Mouse (Mus musculus): ENCODE results near the gene Gm42906. TPM values are rescaled to one million over a fixed set of nuclear protein-coding genes. Genes with fewer than 3 reads are reported as not detected.

Gm42906 gene
- polyA plus RNA-seq, 1 experiment from 2014 or later: not detected

- H3K27ac ChIP-seq (ENCODE audit: low read depth, low read length): no peak overlapping the region
Measured at GRCm38 (mm10) chr5:151199235-151199634, 228.7 kb downstream of the Gm42906 start.

GRCm38 (mm10) chr5:151196603-151197272 lies 231.2 kb downstream of the Gm42906 start:
- Histone ChIP-seq H3K4me3 (ENCODE audit: low read depth, low read length) (no peak overlapping the region), H3K9me3 (ENCODE audit: control insufficient read depth, low read length) (no peaks in the 10 kb centered on the region), H3K27me3 (ENCODE audit: control insufficient read depth, insufficient read depth, low read length) (no peaks in the 10 kb centered on the region), H3K36me3 (ENCODE audit: control insufficient read depth, insufficient read depth, low read length) (no peaks in the 10 kb centered on the region), H3K4me2 (no peak overlapping the region), H3K9ac (ENCODE audit: low read length) (no peak overlapping the region), H3K27ac (ENCODE audit: low read depth, low read length) (no peak overlapping the region), H3K4me1 (ENCODE audit: control insufficient read depth, insufficient read depth, low read length) (no peaks in the 10 kb centered on the region)
- no peak for ATAC-seq (ENCODE audit: low FRiP score)
- no peak for DNase-seq (ENCODE audit: low spot score, missing footprints)
- WGBS: 78% methylated on average over 13 of the region's 13 CpGs

More at GRCm38 (mm10) chr5:151199235-151199634, 228.7 kb downstream of the Gm42906 start:
- DNase-seq (ENCODE audit: low spot score, missing footprints) (no peak), ATAC-seq (ENCODE audit: low FRiP score) (no peak)
- no peak overlapping the region for H3K4me2 ChIP-seq
- H3K27me3 ChIP-seq (ENCODE audit: control insufficient read depth, insufficient read depth, low read length): no peaks in the 10 kb centered on the region
- no peak overlapping the region for H3K9ac ChIP-seq (ENCODE audit: low read length)
- no peak overlapping the region for H3K4me3 ChIP-seq (ENCODE audit: low read depth, low read length)
- H3K36me3 ChIP-seq (ENCODE audit: control insufficient read depth, insufficient read depth, low read length): no peaks in the 10 kb centered on the region
- 84% methylated on average over 3 of the region's 3 CpGs for WGBS
- no peaks in the 10 kb centered on the region for H3K4me1 ChIP-seq (ENCODE audit: control insufficient read depth, insufficient read depth, low read length)
- H3K9me3 ChIP-seq (ENCODE audit: control insufficient read depth, low read length): no peaks in the 10 kb centered on the region

- peaks cover 4% of the 10 kb centered on the region; the same call in 1 of the 2 replicates for H3K4me1 ChIP-seq (ENCODE audit: control insufficient read depth, insufficient read depth, low read length)
- H3K27ac ChIP-seq (ENCODE audit: low read depth, low read length): no peak overlapping the region
- no peaks in the 10 kb centered on the region for H3K36me3 ChIP-seq (ENCODE audit: control insufficient read depth, insufficient read depth, low read length)
- no peak for DNase-seq (ENCODE audit: low spot score, missing footprints)
- no peak overlapping the region for H3K4me3 ChIP-seq (ENCODE audit: low read depth, low read length)
- H3K9ac ChIP-seq (ENCODE audit: low read length): no peak overlapping the region
- ATAC-seq (ENCODE audit: low FRiP score): no peak
- WGBS: 62% methylated on average over 3 of the region's 3 CpGs
- no peaks in the 10 kb centered on the region for H3K9me3 ChIP-seq (ENCODE audit: control insufficient read depth, low read length)
- H3K27me3 ChIP-seq (ENCODE audit: control insufficient read depth, insufficient read depth, low read length): no peaks in the 10 kb centered on the region
- no peak overlapping the region for H3K4me2 ChIP-seq
Measured at GRCm38 (mm10) chr5:151193885-151194520, 234.0 kb downstream of the Gm42906 start.

GRCm38 (mm10) chr5:151192266-151192665 lies 235.7 kb downstream of the Gm42906 start:
- no peak for ATAC-seq (ENCODE audit: low FRiP score)
- peaks cover 4% of the 10 kb centered on the region; the same call in 1 of the 2 replicates for H3K4me1 ChIP-seq (ENCODE audit: control insufficient read depth, insufficient read depth, low read length)
- H3K27ac ChIP-seq (ENCODE audit: low read depth, low read length): no peak overlapping the region
- no peaks in the 10 kb centered on the region for H3K27me3 ChIP-seq (ENCODE audit: control insufficient read depth, insufficient read depth, low read length)
- no peak overlapping the region for H3K9ac ChIP-seq (ENCODE audit: low read length)
- H3K36me3 ChIP-seq (ENCODE audit: control insufficient read depth, insufficient read depth, low read length): no peaks in the 10 kb centered on the region
- no peak overlapping the region for H3K4me2 ChIP-seq
- no peaks in the 10 kb centered on the region for H3K9me3 ChIP-seq (ENCODE audit: control insufficient read depth, low read length)
- DNase-seq (ENCODE audit: low spot score, missing footprints): no peak
- WGBS: 82% methylated on average over 2 of the region's 2 CpGs
- no peak overlapping the region for H3K4me3 ChIP-seq (ENCODE audit: low read depth, low read length)

- Histone ChIP-seq H3K9ac (ENCODE audit: low read length) (no peak overlapping the region), H3K4me1 (ENCODE audit: control insufficient read depth, insufficient read depth, low read length) (peaks cover 4% of the 10 kb centered on the region; the same call in 1 of the 2 replicates), H3K4me3 (ENCODE audit: low read depth, low read length) (no peak overlapping the region), H3K27ac (ENCODE audit: low read depth, low read length) (no peak overlapping the region), H3K9me3 (ENCODE audit: control insufficient read depth, low read length) (no peaks in the 10 kb centered on the region), H3K4me2 (no peak overlapping the region), H3K36me3 (ENCODE audit: control insufficient read depth, insufficient read depth, low read length) (no peaks in the 10 kb centered on the region), H3K27me3 (ENCODE audit: control insufficient read depth, insufficient read depth, low read length) (no peaks in the 10 kb centered on the region)
- peak; percentile 84 for DNase-seq (ENCODE audit: low spot score, missing footprints)
- ATAC-seq (ENCODE audit: low FRiP score): no peak
- 73% methylated on average over 5 of the region's 5 CpGs for WGBS
Measured at GRCm38 (mm10) chr5:151190764-151191163, 237.2 kb downstream of the Gm42906 start.

- ATAC-seq (ENCODE audit: low FRiP score): peak; percentile 98
- H3K9ac ChIP-seq (ENCODE audit: low read length): peak overlapping the region; percentile 55
- DNase-seq (ENCODE audit: low spot score, missing footprints): peak; percentile 92
- H3K9me3 ChIP-seq (ENCODE audit: control insufficient read depth, low read length): no peaks in the 10 kb centered on the region
- H3K4me2 ChIP-seq: peak overlapping the region; percentile 87
- no peaks in the 10 kb centered on the region for H3K27me3 ChIP-seq (ENCODE audit: control insufficient read depth, insufficient read depth, low read length)
- peaks cover 4% of the 10 kb centered on the region; the same call in 1 of the 2 replicates for H3K4me1 ChIP-seq (ENCODE audit: control insufficient read depth, insufficient read depth, low read length)
- no peaks in the 10 kb centered on the region for H3K36me3 ChIP-seq (ENCODE audit: control insufficient read depth, insufficient read depth, low read length)
- H3K27ac ChIP-seq (ENCODE audit: low read depth, low read length): no peak overlapping the region
- peak overlapping the region; percentile 43 for H3K4me3 ChIP-seq (ENCODE audit: low read depth, low read length)
- 3% methylated on average over 27 of the region's 27 CpGs for WGBS
Measured at GRCm38 (mm10) chr5:151189789-151190378, 238.1 kb downstream of the Gm42906 start.

- Histone ChIP-seq H3K27ac (ENCODE audit: low read depth, low read length) (no peak overlapping the region), H3K4me3 (ENCODE audit: low read depth, low read length) (peak overlapping the region; percentile 43), H3K9me3 (ENCODE audit: control insufficient read depth, low read length) (no peaks in the 10 kb centered on the region), H3K4me1 (ENCODE audit: control insufficient read depth, insufficient read depth, low read length) (peaks cover 4% of the 10 kb centered on the region; the same call in 1 of the 2 replicates), H3K9ac (ENCODE audit: low read length) (peak overlapping the region; percentile 55; the same call in 1 of the 2 replicates), H3K36me3 (ENCODE audit: control insufficient read depth, insufficient read depth, low read length) (no peaks in the 10 kb centered on the region), H3K27me3 (ENCODE audit: control insufficient read depth, insufficient read depth, low read length) (no peaks in the 10 kb centered on the region), H3K4me2 (peak overlapping the region; percentile 87)
- ATAC-seq (ENCODE audit: low FRiP score) (no peak; the same call in 1 of the 2 replicates), DNase-seq (ENCODE audit: low spot score, missing footprints) (peak; percentile 82)
- 50% methylated on average over 3 of the region's 3 CpGs for WGBS
Measured at GRCm38 (mm10) chr5:151189321-151189720, 238.6 kb downstream of the Gm42906 start.

GRCm38 (mm10) chr5:151188659-151189058 lies 239.3 kb downstream of the Gm42906 start:
- no peak overlapping the region for H3K9ac ChIP-seq (ENCODE audit: low read length)
- H3K27ac ChIP-seq (ENCODE audit: low read depth, low read length): no peak overlapping the region
- DNase-seq (ENCODE audit: low spot score, missing footprints) (no peak), ATAC-seq (ENCODE audit: low FRiP score) (no peak)
- 87% methylated on average over 6 of the region's 6 CpGs for WGBS
- H3K4me3 ChIP-seq (ENCODE audit: low read depth, low read length): no peak overlapping the region
- peaks cover 4% of the 10 kb centered on the region; the same call in 1 of the 2 replicates for H3K4me1 ChIP-seq (ENCODE audit: control insufficient read depth, insufficient read depth, low read length)
- H3K4me2 ChIP-seq: no peak overlapping the region
- no peaks in the 10 kb centered on the region for H3K9me3 ChIP-seq (ENCODE audit: control insufficient read depth, low read length)
- no peaks in the 10 kb centered on the region for H3K36me3 ChIP-seq (ENCODE audit: control insufficient read depth, insufficient read depth, low read length)
- H3K27me3 ChIP-seq (ENCODE audit: control insufficient read depth, insufficient read depth, low read length): no peaks in the 10 kb centered on the region

GRCm38 (mm10) chr5:151187336-151187735 lies 240.6 kb downstream of the Gm42906 start:
- Histone ChIP-seq H3K27ac (ENCODE audit: low read depth, low read length) (no peak overlapping the region), H3K4me3 (ENCODE audit: low read depth, low read length) (no peak overlapping the region), H3K9ac (ENCODE audit: low read length) (no peak overlapping the region), H3K36me3 (ENCODE audit: control insufficient read depth, insufficient read depth, low read length) (no peaks in the 10 kb centered on the region), H3K4me1 (ENCODE audit: control insufficient read depth, insufficient read depth, low read length) (peaks cover 4% of the 10 kb centered on the region; the same call in 1 of the 2 replicates), H3K9me3 (ENCODE audit: control insufficient read depth, low read length) (no peaks in the 10 kb centered on the region), H3K4me2 (no peak overlapping the region), H3K27me3 (ENCODE audit: control insufficient read depth, insufficient read depth, low read length) (no peaks in the 10 kb centered on the region)
- 83% methylated on average over 11 of the region's 11 CpGs for WGBS
- ATAC-seq (ENCODE audit: low FRiP score) (no peak), DNase-seq (ENCODE audit: low spot score, missing footprints) (no peak)
